Mouse (Mus musculus) retina, adult 2 months (tissue): Measurements from ENCODE around the gene Parp11.

Experiments
- DNase-seq: peaks from one replicate; pipeline ENCODE4 v3.0.0-alpha.2; 2012; ENCODE audit warnings: low read depth, low spot score

The Parp11 gene

DNA sequence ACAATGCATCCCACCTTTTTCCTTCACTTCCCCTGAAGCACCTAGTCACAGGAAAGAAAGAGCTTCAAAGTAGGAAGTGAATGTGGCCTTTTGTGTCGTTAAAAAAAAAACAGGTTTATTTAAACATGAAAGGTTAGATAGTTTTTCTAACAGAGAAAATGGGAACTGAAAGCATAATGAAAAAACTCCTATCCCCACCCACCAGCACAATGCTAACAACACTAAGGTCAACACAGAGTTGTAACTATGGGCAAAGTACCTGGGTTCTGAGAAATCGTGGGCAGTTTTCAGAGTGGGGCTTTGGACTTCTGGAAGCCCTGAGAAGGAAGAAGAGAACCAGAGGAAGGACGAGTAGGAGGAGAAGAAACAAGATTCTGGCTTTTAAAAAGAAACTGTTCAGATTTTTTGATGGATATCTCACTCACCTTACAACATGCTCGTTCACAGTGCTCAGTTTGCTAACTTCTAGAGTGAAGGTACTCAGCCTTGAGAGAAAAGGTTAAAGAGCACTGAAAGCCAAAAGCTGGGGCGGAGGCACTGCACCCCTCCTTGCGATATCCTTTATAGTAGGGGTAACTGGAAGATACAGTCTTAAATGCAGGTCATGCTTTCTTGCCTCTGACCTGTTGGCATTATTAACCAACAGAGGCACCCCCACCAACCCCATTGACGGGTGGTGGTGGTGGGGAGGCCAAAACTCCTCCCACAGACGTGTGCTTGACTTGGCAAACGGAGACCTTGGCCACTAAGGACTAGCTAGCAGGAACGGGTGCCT lies 1.2 kb downstream of the Parp11 start:
- no peak for DNase-seq

DNA sequence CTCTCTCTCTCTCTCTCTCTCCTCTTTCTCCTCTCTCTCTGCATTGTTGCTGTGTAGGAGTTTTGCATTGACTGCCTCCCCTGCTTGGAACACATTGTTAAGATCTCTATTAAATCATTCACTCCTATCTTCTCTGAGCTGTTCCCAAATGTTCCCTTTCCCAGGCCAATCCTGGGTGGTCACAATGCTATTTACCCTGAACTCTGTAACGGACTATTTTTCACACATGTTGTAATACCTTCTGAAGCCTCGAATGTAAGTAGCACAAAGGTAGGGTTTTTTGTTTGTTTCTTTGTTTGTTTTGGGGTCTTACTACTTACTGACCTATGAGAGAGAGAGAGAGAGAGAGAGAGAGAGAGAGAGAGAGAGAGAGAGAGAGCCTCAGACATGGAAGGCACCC lies 2.2 kb downstream of the Parp11 start:
- no peak for DNase-seq

DNA sequence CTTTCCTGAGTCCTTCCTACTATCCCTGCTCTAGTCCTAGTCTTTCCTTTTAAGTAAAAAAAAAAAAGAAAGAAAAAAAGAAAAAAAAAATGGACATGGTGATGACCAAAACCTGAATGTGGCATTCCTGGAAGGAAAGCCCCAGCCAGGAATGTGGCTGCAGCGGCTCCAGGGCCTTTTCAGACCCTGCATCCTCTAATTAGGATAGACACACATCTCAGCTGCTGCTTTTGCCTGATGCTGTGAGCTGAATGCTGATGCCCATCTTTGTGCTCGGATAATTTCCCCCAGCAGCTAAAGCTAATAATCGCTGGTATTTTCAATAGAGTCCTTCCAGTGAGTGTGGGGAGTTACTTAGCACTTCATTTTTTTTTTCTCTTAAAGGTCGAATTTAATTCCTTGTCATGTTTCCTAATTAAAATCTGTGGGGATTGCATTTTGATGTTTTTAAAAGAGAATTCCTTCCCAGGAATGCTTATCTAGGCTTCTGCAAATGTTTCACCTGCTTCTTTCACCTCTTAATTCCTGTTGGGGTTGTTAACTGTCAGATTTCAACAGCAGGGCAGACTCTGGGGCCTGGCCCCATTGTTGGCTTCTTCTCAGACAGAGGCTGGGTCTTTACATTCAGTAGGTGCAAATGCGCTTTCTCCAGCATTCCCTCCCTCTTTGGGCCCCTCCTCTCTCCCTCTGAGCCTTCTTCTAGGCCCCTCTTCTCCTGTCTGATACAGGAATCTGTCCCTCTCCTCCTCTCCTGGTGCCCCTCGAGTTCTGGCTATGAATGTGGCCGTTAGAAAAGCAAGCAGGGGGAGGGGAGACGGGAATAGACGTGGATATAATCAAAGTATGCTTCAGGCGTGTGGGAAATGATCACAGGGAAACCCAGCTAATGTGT lies 3.1 kb downstream of the Parp11 start:
- no peak for DNase-seq

DNA sequence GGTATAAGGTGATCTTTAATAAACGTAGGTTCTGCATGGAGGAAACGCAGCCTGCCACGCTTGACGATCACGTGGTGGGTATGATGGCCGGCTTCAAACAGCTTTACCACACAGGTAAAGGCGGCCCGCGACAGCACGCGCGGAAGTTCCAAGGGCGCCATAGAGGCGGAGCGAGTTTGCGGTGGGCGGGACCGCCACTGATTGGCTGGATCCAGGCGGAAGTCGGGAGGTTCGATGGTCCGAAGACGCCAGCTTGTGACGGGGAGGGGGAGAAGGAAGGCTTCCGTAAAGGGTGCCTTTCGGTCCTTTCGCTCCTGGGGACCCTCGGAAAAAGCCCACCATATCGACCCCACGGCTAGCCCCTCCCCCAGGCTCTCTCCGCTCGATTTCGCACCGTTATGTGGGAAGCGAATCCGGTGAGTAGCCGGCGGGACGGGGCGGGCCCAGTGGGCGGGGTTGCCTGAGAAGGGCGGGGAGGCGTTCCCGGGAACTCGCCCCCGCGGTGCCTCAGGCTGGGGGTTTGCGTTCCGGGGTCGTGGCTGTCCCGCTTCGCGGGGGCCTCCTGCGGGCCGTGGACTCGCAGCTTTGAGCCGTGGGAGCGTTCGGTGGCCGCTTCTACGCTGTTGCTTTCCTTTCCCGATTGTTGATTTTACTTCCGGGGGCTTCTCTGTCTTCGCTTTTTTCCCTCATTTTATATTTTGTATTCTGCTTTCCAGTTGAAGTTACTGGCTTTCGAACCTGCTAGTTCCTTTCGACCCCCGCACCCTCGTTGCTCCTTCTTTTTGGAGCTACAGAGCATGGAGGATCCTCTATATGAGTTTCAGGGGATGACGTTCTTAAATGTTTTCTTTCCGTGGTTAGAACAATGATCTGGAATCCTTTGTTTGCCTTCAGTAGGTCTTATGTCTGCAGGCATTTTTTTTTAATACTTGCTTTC lies 7.0 kb downstream of the Parp11 start:
- peak; percentile 77 for DNase-seq

DNA sequence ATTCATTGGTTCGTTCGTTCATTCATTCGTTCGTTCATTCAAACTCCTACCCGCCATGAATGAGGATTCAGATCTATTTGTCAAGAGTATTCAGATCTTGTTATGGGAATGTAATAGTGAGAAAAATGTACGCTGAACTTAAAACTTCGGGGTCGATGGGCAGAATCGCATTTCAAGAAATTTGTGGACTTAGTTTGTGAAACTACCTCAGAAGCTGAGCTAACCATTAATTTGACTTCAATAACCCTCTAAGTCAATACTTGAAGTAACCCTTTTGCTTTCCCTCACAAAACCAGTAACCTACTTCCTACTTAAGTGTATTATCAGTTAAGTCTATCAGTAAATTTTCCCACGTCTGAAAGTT lies 7.7 kb downstream of the Parp11 start:
- no peak for DNase-seq

DNA sequence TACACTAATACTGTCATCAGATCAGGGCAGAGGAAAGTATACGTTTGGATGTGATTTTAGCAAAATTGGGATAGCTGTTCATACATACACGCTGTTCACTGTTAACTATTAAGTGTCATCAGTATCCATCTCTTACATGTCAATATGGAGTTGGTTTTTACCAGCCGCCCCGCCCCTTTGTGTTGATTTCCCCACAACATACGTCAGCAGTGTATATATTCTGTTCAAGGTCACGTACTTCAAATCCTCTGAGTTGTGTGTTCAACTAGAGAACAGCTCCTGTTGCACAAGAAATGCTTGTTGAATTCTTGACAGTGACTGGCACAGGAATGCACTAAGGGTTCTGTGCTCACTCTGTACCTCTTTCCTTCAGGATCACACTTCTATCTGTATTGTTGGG lies 8.2 kb downstream of the Parp11 start:
- no peak for DNase-seq

DNA sequence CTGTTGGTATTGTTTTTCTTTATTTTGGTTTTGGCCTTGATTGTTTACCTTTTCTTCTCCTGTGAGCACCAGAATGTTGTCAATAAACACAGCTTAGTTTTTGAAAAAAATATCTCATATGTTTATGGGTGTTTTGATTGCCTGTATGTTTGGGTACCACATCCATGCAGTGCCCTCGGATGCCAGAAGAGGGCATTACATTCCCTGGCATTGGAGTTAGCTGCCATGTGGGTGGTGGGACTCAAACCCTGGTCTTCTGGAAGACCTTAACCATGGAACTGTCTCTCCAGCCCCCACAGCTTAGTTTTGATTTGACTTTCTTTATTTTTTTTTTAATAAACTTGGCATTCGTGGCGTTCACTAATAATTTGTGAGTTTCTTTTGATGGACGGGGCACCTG lies 8.8 kb downstream of the Parp11 start:
- DNase-seq = no peak

DNA sequence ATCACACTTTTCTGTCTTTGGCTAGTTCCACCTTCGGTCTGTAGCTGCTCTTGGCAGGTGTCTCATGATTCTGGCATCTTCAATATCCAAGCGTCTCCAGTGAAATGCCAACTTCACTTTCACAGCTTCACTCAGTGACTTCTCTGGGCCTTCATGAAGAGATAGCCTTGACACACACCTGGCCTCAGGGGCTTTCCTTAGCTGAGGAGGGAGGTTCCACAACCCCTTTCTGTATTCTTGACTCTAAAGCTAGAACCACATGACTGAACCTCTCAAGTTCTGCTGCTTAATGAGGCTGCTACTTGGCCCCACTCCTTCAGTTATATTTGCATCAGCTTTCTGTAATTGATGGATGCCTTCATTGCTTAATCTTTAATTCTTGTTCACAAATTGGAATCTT lies 10.1 kb downstream of the Parp11 start:
- no peak for DNase-seq

DNA sequence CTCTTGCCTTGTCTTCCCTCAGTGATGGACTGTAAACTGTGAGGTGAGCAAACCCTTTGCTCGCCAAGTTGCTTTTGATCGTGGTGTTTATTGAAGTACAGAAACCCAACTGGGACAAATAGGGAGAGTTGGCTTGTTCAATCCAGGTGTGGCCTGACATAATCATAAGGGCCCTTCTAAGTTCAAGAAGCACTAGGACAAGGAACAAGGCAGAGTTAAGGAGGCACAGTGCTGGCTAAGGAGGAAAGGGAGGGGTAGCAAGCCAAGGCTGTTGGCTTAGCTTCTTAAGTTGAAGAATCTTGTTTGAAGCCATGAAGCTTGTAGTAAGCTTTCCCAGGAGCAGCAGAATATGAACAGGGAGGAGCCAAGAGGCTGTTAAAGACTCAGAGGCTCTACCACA lies 13.1 kb downstream of the Parp11 start:
- DNase-seq = no peak

DNA sequence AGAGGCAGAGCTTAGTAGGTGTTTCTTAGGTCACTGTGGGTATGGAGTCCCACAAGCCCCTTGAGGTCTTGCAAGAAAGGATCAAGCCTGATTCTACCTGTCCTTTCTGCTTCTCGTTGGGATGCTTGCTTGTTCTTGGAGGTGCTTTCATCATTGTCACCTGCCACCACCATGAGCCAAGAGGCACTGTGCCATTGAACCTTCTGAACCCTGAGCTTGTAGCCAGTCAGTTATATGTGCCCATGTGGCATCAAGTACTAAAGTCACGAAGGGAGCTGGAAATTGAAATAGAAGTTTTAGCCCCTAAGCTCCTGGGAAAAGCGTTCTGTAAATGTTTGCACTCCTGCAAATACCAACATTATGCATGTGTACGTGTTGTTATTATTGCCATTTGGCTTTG lies 14.9 kb downstream of the Parp11 start:
- no peak for DNase-seq

DNA sequence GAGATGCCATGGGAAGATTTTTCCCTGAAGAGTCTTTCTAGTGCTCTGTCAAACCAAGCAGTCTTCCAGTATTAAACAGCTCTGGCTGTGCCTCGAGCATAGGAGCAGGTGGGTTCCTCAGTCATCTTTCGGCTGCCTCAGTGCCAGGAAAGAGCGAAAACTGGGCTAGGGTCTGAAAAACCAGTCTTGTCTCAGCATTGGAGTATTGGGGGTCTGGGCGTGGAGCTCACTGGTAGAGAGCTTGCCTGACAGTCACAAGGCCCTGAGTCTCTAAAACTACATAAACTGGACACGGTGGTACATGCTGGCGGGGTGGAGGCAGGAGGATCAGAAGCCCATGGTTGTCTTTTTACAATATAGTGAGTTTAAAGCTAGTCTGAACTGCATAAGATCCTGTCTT lies 15.6 kb downstream of the Parp11 start:
- DNase-seq = no peak

DNA sequence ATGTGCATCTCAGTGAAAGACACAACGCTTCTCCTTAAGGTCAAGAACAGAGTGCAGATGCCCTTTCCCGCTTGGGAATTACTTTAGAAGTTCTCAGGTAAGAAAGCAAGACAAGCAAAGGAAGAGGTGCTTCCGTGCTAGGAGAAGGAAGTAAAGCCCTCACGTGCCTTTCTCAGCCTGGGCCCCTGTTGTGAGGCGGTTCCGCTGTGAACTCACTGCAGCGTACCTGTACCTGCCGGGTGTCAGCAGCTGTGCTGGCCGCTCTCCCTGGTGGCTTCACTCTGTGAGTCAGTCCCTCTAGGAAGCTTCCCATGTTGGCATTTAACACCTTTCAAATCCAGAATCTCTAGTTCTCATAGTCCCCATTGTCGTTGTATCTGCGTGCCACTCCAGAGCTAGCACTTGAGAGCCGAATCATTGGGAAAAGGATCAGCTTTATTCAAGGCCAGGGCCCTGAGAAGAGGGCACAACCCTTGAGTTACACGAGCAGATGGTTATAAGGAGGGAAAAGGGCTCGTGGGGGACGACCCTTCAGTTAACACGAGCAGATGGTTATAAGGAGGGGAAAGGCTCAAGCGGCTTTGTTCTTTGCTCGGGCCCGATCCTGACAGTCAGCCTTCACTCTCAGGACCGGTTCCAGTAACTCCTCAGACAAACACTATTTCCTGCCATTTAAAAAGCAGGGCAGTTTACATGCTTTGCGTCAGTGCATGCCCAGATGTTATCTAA lies 16.8 kb downstream of the Parp11 start:
- no peak for DNase-seq

DNA sequence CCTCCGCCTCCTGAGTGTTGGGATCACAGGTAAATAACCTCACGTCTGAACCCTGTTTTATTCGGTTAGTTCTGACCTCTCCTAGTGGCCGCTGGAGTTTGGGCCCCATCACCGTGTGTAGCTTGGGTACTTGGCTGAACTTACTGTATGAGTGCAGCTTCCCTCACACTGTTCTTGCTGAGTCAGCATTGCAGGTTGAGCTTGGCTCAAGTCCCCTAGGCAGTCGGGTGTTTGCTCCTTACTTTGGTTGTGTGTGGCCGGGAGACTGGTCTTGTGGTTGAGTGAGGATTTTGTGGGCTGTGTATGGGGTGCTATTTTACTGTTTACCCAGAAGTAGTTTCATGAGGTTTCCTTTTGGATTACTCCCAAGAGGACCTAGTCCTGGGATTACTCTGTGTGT lies 17.9 kb downstream of the Parp11 start:
- no peak for DNase-seq

DNA sequence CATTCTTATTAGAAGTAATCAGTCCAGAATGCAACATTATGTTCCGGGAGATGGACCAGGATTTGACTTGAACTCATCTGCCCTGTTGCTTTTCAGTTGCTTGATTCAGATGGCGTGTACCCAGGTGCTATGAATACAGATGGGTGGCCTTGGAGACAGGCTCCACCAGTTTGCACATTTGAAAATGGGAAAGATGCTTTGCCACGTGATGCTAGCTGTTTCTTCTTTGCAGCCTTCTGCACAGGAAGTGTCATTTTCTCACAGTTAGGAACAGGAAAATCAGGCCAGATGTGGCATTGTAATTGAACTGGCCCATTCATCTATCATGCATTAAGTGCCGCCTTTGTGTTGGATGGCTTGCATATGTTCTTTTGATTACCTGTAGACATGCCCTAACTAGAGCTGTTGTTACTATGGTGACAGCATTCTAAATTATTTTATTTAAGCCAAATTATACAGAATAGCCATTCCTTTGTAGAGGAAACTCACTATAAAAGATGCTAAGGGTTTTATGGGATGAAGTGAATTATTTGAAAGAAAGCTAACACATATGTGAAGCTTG lies 20.2 kb downstream of the Parp11 start:
- no peak for DNase-seq

DNA sequence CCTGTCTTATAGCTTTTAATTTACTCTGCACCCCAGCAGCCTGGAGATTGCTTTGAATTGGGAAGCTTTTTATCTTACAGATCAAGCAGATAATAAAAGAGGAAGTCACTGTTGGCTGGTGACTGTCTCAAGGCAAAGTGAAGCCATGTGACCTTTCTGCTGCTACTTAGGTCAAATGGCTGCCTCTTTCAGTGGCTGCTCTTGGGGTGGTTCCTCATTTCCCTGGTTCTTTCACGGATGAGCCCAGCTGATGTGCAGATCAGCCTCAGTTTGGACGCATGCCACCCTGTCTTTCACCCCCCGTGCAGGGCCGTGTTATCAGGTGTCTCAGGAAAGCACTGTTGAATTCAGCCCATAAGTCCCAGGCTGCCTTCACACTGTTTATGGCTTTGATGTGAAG lies 25.4 kb downstream of the Parp11 start:
- no peak for DNase-seq

DNA sequence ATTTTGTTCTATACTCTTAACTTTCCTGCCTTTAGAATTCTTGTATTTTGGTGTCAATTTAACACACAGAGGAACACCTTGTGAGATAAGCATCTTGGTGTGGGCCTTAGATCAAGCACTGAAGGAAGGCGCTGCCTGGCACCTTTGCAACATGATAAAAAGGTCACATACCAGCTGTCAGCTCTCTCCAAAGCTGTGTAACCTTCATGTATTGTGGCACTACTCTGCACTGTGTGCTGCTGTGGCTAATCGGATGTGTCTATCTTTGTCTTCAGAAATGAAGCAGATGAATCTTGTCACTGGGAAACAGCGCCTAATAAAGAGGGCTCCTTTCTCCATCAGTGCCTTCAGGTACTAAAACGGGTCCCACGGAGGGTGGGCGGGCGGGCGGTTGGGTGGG lies 27.3 kb downstream of the Parp11 start:
- no peak for DNase-seq

DNA sequence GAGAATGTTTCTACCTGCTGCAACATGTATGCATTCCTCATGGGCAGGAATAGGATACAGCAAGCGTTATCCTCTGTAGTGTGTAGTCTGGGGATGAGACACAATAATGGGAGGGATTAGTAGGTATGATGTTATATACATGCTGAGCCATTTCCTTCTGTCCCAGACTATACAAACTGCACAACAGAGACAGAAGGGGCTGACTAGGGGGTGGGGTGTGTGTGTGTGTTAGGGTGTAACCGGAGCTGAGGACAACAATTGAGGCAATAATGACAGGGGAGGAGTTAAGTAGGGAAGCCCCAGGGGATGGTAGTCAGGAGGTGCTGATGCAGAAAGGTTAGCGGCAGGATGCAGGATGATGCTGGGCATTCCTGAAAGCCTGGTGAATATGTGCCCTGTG lies 28.6 kb downstream of the Parp11 start:
- DNase-seq = no peak

DNA sequence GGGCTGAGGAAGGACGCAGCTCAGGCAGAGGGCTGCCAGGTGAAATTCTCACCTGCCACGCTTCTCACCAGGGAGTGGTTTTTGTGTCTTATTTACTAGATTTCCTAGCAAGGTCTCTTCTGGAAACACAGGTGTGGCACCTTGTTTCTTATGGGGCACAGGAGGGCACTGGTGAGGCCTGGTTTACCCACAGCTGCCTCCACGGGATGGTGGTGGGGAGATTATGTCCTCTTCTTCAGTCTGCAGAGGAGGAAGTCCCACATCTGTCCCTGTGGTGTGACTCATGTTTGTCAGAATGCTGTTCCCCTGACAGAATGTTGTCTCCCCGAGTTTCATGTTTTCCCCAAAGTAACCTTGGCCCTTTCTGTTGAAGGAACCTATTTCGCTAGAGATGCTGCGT lies 44.4 kb downstream of the Parp11 start:
- DNase-seq = no peak

DNA sequence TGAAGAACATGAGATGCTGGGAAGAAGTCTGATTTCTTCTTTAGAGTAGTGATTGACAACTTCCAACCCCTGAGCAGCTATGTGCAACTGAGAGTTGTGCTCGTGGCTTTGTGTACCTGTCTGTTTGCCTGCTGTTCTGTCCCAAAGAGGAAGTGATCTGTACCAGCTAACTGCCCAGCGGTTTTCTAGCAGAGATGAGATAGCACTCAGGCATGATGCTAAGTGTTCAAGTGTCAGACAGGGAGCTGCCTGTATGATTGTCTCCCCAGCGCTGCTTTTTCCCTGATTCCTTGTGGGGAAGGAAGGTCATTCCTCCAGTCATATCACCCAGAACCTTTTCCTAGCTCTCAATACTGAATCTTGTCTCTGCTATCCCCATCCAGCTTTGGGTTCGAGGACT lies 45.9 kb downstream of the Parp11 start:
- DNase-seq = no peak

DNA sequence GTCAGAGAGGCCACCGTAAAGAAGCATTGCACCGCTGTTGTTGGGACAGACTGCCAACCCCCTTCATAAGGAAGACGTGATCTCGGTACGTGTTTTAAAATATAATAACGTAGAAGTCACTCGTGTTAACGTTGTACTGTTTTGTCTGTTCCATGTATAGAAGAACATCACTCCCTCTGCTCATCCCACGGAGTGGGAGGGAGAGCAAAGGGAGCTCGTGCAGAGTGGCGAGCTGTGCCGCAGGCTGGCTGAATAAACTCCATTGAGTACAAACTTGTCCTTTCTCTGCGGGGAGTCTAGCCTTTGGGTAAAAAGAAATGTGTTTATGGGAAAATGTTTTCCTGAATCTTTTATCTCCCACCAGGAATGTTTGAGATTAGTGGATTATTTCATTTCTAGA lies 47.1 kb downstream of the Parp11 start:
- no peak for DNase-seq

DNA sequence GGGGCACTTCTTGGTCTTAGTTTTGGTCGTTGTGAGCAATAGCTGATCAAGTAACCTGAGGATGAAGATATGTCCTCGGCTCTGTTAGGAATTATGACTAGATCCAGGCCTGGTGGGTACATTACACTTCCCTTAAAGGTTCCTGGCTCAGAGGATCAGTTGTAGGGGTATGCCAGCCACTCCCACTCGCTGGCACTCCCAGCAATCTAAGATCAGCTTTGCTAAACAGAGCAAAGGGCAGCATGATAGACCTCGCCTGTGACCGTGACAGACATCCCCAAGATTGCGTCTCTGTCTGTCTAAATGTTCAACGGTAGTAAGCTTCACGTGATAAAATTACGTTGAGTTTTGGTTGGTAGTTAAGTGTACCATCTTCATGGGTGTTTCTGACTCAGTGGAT lies 47.7 kb downstream of the Parp11 start:
- no peak for DNase-seq
